Mouse (Mus musculus): ENCODE data around the gene Tmem223. TPM values are rescaled to one million over a fixed set of nuclear protein-coding genes. Genes with fewer than 3 reads are reported as not detected.

The Tmem223 gene
- polyA plus RNA-seq, 1 experiment, result 21.4 TPM

DNA sequence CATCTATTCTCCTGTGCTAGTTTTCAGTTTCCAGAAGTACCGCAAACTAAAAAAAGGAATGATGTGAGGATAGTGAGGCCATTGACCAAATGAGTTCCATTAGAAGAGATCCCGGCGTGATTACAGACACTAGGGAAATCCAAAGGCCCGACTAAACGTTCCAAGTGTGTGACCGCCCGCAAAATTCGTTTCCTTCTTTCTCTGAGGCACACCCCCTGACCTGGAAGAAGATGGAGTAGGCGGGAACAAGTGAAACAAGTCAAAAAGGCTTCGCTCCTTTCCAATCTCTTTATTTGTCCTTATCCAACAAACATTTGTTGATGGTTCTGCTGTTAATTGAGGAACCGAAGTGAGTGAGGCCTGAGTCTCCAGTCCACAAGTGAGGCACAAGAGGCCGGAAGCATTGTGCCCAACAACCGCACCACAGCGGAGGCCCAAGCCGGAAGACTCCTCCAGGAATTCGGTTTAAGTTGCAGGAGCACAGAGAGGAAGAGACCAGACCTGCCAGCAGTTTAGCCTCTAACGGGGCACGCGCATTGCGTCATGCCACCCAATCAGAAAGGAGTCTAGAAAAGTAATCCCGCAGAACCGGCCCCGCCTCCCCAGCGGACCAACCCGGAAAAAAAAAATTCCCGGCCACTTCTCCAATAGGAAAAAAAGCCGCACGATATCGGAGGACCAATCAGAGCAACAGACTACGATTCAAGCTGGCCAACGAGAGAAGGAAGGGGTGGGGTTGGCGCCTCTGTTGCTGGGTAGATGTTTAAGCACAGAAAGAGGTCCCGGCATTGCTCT is 48.2 kb downstream of the Tmem223 start, which contains the start of gene Ttc9c:
Ttc9c (minus strand) TSS at position 533 of the 795 bp plus-strand sequence.
- Histone ChIP-seq H3K4me1 (ENCODE audit: control insufficient read depth, insufficient read depth, low read length) (peaks cover 2% of the 10 kb centered on the region), H3K9ac (ENCODE audit: low read depth, poor library complexity, severe bottlenecking) (peak within 1 kb of the TSS; percentile 91), H3K27ac (ENCODE audit: insufficient read depth, low read length) (peak within 1 kb of the TSS; percentile 96), H3K27me3 (ENCODE audit: control insufficient read depth, insufficient read depth, low read length, poor library complexity, severe bottlenecking) (no peaks in the 10 kb centered on the region), H3K9me3 (replicated peaks; ENCODE audit: control insufficient read depth, insufficient read depth, low read length, poor library complexity, severe bottlenecking) (no peaks in the 10 kb centered on the region), H3K36me3 (ENCODE audit: control insufficient read depth, insufficient read depth, low read length, poor library complexity, severe bottlenecking) (peaks cover 42% of the 10 kb centered on the region), H3K4me3 (ENCODE audit: low read depth, low read length) (peak within 1 kb of the TSS; percentile 92)
- TF ChIP-seq CTCF (IDR thresholded peaks at IDR 0.05; ENCODE audit: low read depth, low read length) (no peak), EP300 (IDR thresholded peaks at IDR 0.05; ENCODE audit: insufficient read depth, low read depth, low read length) (0 out of 2 replicates have a peak, but pooled peaks have one; percentile 18), POLR2A (IDR thresholded peaks at IDR 0.05; ENCODE audit: insufficient read depth, low read length) (peak; percentile 80)

- H3K27ac ChIP-seq (ENCODE audit: insufficient read depth, low read length), result peak within 1 kb of the TSS; percentile 96
- H3K4me1 ChIP-seq (ENCODE audit: control insufficient read depth, insufficient read depth, low read length), result peaks cover 2% of the 10 kb centered on the region
- H3K27me3 ChIP-seq (ENCODE audit: control insufficient read depth, insufficient read depth, low read length, poor library complexity, severe bottlenecking), result no peaks in the 10 kb centered on the region
- TF ChIP-seq CTCF (IDR thresholded peaks at IDR 0.05; ENCODE audit: low read depth, low read length) (no peak), POLR2A (IDR thresholded peaks at IDR 0.05; ENCODE audit: insufficient read depth, low read length) (peak; percentile 87), EP300 (IDR thresholded peaks at IDR 0.05; ENCODE audit: insufficient read depth, low read depth, low read length) (no peak)
- H3K9me3 ChIP-seq (replicated peaks; ENCODE audit: control insufficient read depth, insufficient read depth, low read length, poor library complexity, severe bottlenecking), result no peaks in the 10 kb centered on the region
- H3K4me3 ChIP-seq (ENCODE audit: low read depth, low read length), result peak within 1 kb of the TSS; percentile 92
- peak within 1 kb of the TSS; percentile 91 for H3K9ac ChIP-seq (ENCODE audit: low read depth, poor library complexity, severe bottlenecking)
- H3K36me3 ChIP-seq (ENCODE audit: control insufficient read depth, insufficient read depth, low read length, poor library complexity, severe bottlenecking), result peaks cover 43% of the 10 kb centered on the region
Observed at GRCm38 (mm10) chr19:8819596-8820423, 49.0 kb downstream of the Tmem223 start, which contains the start of gene Hnrnpul2. TSS of gene Hnrnpul2 (plus strand) at chr19:8820010.

DNA sequence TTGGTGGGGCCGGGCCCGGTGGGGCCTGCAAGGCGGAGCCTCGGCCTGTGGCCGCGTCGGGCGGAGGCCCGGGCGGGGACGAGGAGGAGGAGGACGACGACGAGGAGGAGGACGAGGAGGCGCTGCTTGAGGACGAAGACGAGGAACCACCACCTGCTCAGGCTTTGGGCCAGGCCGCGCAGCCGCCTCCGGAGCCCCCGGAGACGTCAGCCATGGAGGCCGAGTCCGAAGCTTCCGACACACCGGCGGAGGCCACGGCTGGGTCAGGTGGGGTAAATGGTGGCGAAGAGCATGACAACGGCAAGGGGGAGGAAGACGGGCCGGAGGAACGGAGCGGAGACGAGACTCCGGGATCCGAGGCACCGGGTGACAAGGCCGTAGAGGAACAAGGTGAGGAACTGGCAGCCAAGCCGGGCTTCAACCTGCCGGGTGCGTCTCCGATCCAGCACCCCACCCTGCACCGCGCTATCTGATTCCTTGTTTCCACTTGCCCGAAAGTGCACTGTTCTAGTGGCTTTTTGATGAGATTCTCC is 49.7 kb downstream of the Tmem223 start:
- TF ChIP-seq POLR2A (IDR thresholded peaks at IDR 0.05; ENCODE audit: insufficient read depth, low read length), result no peak
- no peak for TF ChIP-seq CTCF (IDR thresholded peaks at IDR 0.05; ENCODE audit: low read depth, low read length)
- TF ChIP-seq EP300 (IDR thresholded peaks at IDR 0.05; ENCODE audit: insufficient read depth, low read depth, low read length), result no peak
- Histone ChIP-seq H3K36me3 (ENCODE audit: control insufficient read depth, insufficient read depth, low read length, poor library complexity, severe bottlenecking) (peaks cover 44% of the 10 kb centered on the region), H3K9ac (ENCODE audit: low read depth, poor library complexity, severe bottlenecking) (peak overlapping the region; percentile 91)

GRCm38 (mm10) chr19:8821146-8821545 is 50.4 kb downstream of the Tmem223 start:
- Histone ChIP-seq H3K27me3 (ENCODE audit: control insufficient read depth, insufficient read depth, low read length, poor library complexity, severe bottlenecking) (no peaks in the 10 kb centered on the region), H3K9me3 (replicated peaks; ENCODE audit: control insufficient read depth, insufficient read depth, low read length, poor library complexity, severe bottlenecking) (no peaks in the 10 kb centered on the region), H3K9ac (ENCODE audit: low read depth, poor library complexity, severe bottlenecking) (peak overlapping the region; percentile 91), H3K36me3 (ENCODE audit: control insufficient read depth, insufficient read depth, low read length, poor library complexity, severe bottlenecking) (peaks cover 45% of the 10 kb centered on the region), H3K4me3 (ENCODE audit: low read depth, low read length) (peak overlapping the region; percentile 90), H3K4me1 (ENCODE audit: control insufficient read depth, insufficient read depth, low read length) (peaks cover 2% of the 10 kb centered on the region), H3K27ac (ENCODE audit: insufficient read depth, low read length) (no peak overlapping the region)
- TF ChIP-seq EP300 (IDR thresholded peaks at IDR 0.05; ENCODE audit: insufficient read depth, low read depth, low read length), result no peak
- TF ChIP-seq POLR2A (IDR thresholded peaks at IDR 0.05; ENCODE audit: insufficient read depth, low read length), result no peak
- TF ChIP-seq CTCF (IDR thresholded peaks at IDR 0.05; ENCODE audit: low read depth, low read length), result no peak

More for the DNA sequence above, 49.7 kb downstream of the Tmem223 start:
- H3K4me1 ChIP-seq (ENCODE audit: control insufficient read depth, insufficient read depth, low read length), result peaks cover 2% of the 10 kb centered on the region
- no peaks in the 10 kb centered on the region for H3K9me3 ChIP-seq (replicated peaks; ENCODE audit: control insufficient read depth, insufficient read depth, low read length, poor library complexity, severe bottlenecking)
- H3K27me3 ChIP-seq (ENCODE audit: control insufficient read depth, insufficient read depth, low read length, poor library complexity, severe bottlenecking), result no peaks in the 10 kb centered on the region
- H3K4me3 ChIP-seq (ENCODE audit: low read depth, low read length), result peak overlapping the region; percentile 90
- H3K27ac ChIP-seq (ENCODE audit: insufficient read depth, low read length), result peak overlapping the region; percentile 71

Other genes starting within 250 kb of the Tmem223 start
- not detected in 2 replicates for gene Slc22a8, start 179.7 kb upstream of the Tmem223 start, polyA plus RNA-seq (2011; ENCODE audit: insufficient read depth, insufficient read length, low read depth, missing spikeins)
- gene Slc22a6, start 153.0 kb upstream of the Tmem223 start, polyA plus RNA-seq (2011; ENCODE audit: insufficient read depth, insufficient read length, low read depth, missing spikeins), result not detected in 2 replicates
- gene Chrm1, start 107.2 kb upstream of the Tmem223 start, polyA plus RNA-seq (2011; ENCODE audit: insufficient read depth, insufficient read length, low read depth, missing spikeins), result not detected in 2 replicates
- gene Slc3a2, start 47.6 kb upstream of the Tmem223 start, polyA plus RNA-seq (2011; ENCODE audit: insufficient read depth, insufficient read length, low read depth, missing spikeins), result 170 TPM in 2 replicates
- 81.1 and 97.0 TPM in 2 replicates for gene Wdr74, start 35.2 kb upstream of the Tmem223 start, polyA plus RNA-seq (2011; ENCODE audit: insufficient read depth, insufficient read length, low read depth, missing spikeins)
- 2.2 TPM in 1 of 2 replicates, not detected in the other for gene 1700092M07Rik, start 30.3 kb upstream of the Tmem223 start, polyA plus RNA-seq (2011; ENCODE audit: insufficient read depth, insufficient read length, low read depth, missing spikeins)
- 45.6 and 47.1 TPM in 2 replicates for gene Stx5a, start 29.6 kb upstream of the Tmem223 start, polyA plus RNA-seq (2011; ENCODE audit: insufficient read depth, insufficient read length, low read depth, missing spikeins)
- 122 and 200 TPM in 2 replicates for gene Nxf1, start 13.9 kb upstream of the Tmem223 start, polyA plus RNA-seq (2011; ENCODE audit: insufficient read depth, insufficient read length, low read depth, missing spikeins)
- gene Tmem179b, start 3.5 kb downstream of the Tmem223 start, polyA plus RNA-seq (2011; ENCODE audit: insufficient read depth, insufficient read length, low read depth, missing spikeins), result 29.0 and 34.5 TPM in 2 replicates
- 17.1 and 17.7 TPM in 2 replicates for gene Taf6l, start 15.4 kb downstream of the Tmem223 start, polyA plus RNA-seq (2011; ENCODE audit: insufficient read depth, insufficient read length, low read depth, missing spikeins)
- gene Polr2g, start 27.6 kb downstream of the Tmem223 start, polyA plus RNA-seq (2011; ENCODE audit: insufficient read depth, insufficient read length, low read depth, missing spikeins), result 98.2 and 103 TPM in 2 replicates
- gene Zbtb3, start 31.6 kb downstream of the Tmem223 start, polyA plus RNA-seq (2011; ENCODE audit: insufficient read depth, insufficient read length, low read depth, missing spikeins), result 3.1 and 4.1 TPM in 2 replicates
- gene Ttc9c, start 48.3 kb downstream of the Tmem223 start, polyA plus RNA-seq (2011; ENCODE audit: insufficient read depth, insufficient read length, low read depth, missing spikeins), result 77.3 and 84.9 TPM in 2 replicates
- 105 and 108 TPM in 2 replicates for gene Hnrnpul2, start 49.0 kb downstream of the Tmem223 start, polyA plus RNA-seq (2011; ENCODE audit: insufficient read depth, insufficient read length, low read depth, missing spikeins)
- 74.8 and 87.2 TPM in 2 replicates for gene AC129217.1, start 58.8 kb downstream of the Tmem223 start, polyA plus RNA-seq (2011; ENCODE audit: insufficient read depth, insufficient read length, low read depth, missing spikeins)
- gene Bscl2, start 66.5 kb downstream of the Tmem223 start, polyA plus RNA-seq (2011; ENCODE audit: insufficient read depth, insufficient read length, low read depth, missing spikeins), result 32.3 and 36.2 TPM in 2 replicates
- 28.3 and 29.7 TPM in 2 replicates for gene Gng3, start 68.2 kb downstream of the Tmem223 start, polyA plus RNA-seq (2011; ENCODE audit: insufficient read depth, insufficient read length, low read depth, missing spikeins)
- gene Lrrn4cl, start 79.8 kb downstream of the Tmem223 start, polyA plus RNA-seq (2011; ENCODE audit: insufficient read depth, insufficient read length, low read depth, missing spikeins), result 1.3 and 2.1 TPM in 2 replicates
- 189 and 201 TPM in 2 replicates for gene Ubxn1, start 100.5 kb downstream of the Tmem223 start, polyA plus RNA-seq (2011; ENCODE audit: insufficient read depth, insufficient read length, low read depth, missing spikeins)
- gene Uqcc3, start 109.9 kb downstream of the Tmem223 start, polyA plus RNA-seq (2011; ENCODE audit: insufficient read depth, insufficient read length, low read depth, missing spikeins), result 14.4 and 14.9 TPM in 2 replicates
- gene Lbhd1, start 112.7 kb downstream of the Tmem223 start, polyA plus RNA-seq (2011; ENCODE audit: insufficient read depth, insufficient read length, low read depth, missing spikeins), result 10.1 and 13.4 TPM in 2 replicates
- gene Gm49403, start 112.9 kb downstream of the Tmem223 start, polyA plus RNA-seq (2011; ENCODE audit: insufficient read depth, insufficient read length, low read depth, missing spikeins), result not detected in 2 replicates
- 162 and 172 TPM in 2 replicates for gene 1810009A15Rik, start 117.9 kb downstream of the Tmem223 start, polyA plus RNA-seq (2011; ENCODE audit: insufficient read depth, insufficient read length, low read depth, missing spikeins)
- gene Gm49416, start 117.9 kb downstream of the Tmem223 start, polyA plus RNA-seq (2011; ENCODE audit: insufficient read depth, insufficient read length, low read depth, missing spikeins), result 11.9 and 24.8 TPM in 2 replicates
- gene Ints5, start 122.0 kb downstream of the Tmem223 start, polyA plus RNA-seq (2011; ENCODE audit: insufficient read depth, insufficient read length, low read depth, missing spikeins), result 23.1 and 26.7 TPM in 2 replicates
- gene Ganab, start 127.1 kb downstream of the Tmem223 start, polyA plus RNA-seq (2011; ENCODE audit: insufficient read depth, insufficient read length, low read depth, missing spikeins), result 183 and 184 TPM in 2 replicates
- gene B3gat3, start 149.4 kb downstream of the Tmem223 start, polyA plus RNA-seq (2011; ENCODE audit: insufficient read depth, insufficient read length, low read depth, missing spikeins), result 26.6 and 26.8 TPM in 2 replicates
- 1.6 and 2.2 TPM in 2 replicates for gene Rom1, start 158.4 kb downstream of the Tmem223 start, polyA plus RNA-seq (2011; ENCODE audit: insufficient read depth, insufficient read length, low read depth, missing spikeins)
- 19.2 and 20.4 TPM in 2 replicates for gene Eml3, start 158.6 kb downstream of the Tmem223 start, polyA plus RNA-seq (2011; ENCODE audit: insufficient read depth, insufficient read length, low read depth, missing spikeins)
- gene Mta2, start 170.9 kb downstream of the Tmem223 start, polyA plus RNA-seq (2011; ENCODE audit: insufficient read depth, insufficient read length, low read depth, missing spikeins), result 106 and 108 TPM in 2 replicates
- gene Tut1, start 182.9 kb downstream of the Tmem223 start, polyA plus RNA-seq (2011; ENCODE audit: insufficient read depth, insufficient read length, low read depth, missing spikeins), result 26.4 and 30.1 TPM in 2 replicates
- 1,175 and 1,274 TPM in 2 replicates for gene Eef1g, start 196.0 kb downstream of the Tmem223 start, polyA plus RNA-seq (2011; ENCODE audit: insufficient read depth, insufficient read length, low read depth, missing spikeins)
- gene Ahnak, start 218.3 kb downstream of the Tmem223 start, polyA plus RNA-seq (2011; ENCODE audit: insufficient read depth, insufficient read length, low read depth, missing spikeins), result 162 and 163 TPM in 2 replicates

All from ES-Bruce4 (cell line).